Comparison of ENCODE assay signal across 8 mouse cellular contexts in the genomic region with DNA sequence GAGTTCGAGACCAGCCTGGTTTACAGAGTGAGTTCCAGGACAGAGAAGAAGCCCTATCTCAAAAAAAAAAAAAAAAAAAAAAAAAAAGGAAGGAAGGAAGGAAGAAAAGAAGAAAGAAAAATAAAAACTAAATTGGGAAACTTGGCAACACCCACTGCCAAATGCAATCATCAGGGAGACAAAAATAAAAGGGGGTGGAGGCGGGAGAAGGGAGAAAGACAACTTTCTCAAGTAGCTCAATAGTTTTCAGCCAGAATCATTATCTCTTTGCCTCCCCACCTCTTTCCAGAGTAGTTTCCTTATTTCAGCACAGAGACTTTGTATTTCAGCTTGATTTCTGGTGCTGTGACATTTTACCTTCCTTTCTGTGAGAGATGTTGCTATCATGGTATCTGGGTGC. TPM values are rescaled to one million over a fixed set of nuclear protein-coding genes. Genes with fewer than 3 reads are reported as not detected.
DNase-seq lines count a peak whose midpoint lies in the region; ATAC-seq and TF ChIP-seq lines count a peak whose summit lies in the region.

No protein-coding gene starts in this region.

- TF ChIP-seq CTCF in forebrain, postnatal 0 days (IDR thresholded peaks at IDR 0.05; ENCODE audit: low read depth): no peak

- no peak overlapping the region for H3K27ac ChIP-seq in hindbrain, embryonic 12.5 days
- no peak overlapping the region for H3K27ac ChIP-seq in hindbrain, embryonic 11.5 days (ENCODE audit: low read depth, low read length)
- H3K27ac ChIP-seq in forebrain, postnatal 0 days (ENCODE audit: low read depth, low read length): no peak overlapping the region
- H3K27ac ChIP-seq in midbrain, embryonic 11.5 days (ENCODE audit: low read depth, low read length): no peak overlapping the region

- no peaks in the 10 kb centered on the region for H3K36me3 ChIP-seq in hindbrain, embryonic 12.5 days
- no peaks in the 10 kb centered on the region for H3K36me3 ChIP-seq in hindbrain, embryonic 11.5 days (ENCODE audit: control insufficient read depth, insufficient read depth, low read length)
- no peaks in the 10 kb centered on the region for H3K36me3 ChIP-seq in forebrain, postnatal 0 days (ENCODE audit: insufficient read depth)
- no peaks in the 10 kb centered on the region for H3K36me3 ChIP-seq in midbrain, embryonic 11.5 days (ENCODE audit: control insufficient read depth, insufficient read depth, low read length)

- no peak for ATAC-seq in hindbrain, embryonic 12.5 days (ENCODE audit: low FRiP score)
- no peak for ATAC-seq in hindbrain, embryonic 11.5 days (ENCODE audit: low FRiP score)
- ATAC-seq in forebrain, postnatal 0 days: no peak
- ATAC-seq in midbrain, embryonic 11.5 days (ENCODE audit: low FRiP score): no peak
- ATAC-seq in activated CD4-positive, CD25-positive, alpha-beta regulatory T cell, adult 4 months: no peak

- DNase-seq in hindbrain, embryonic 11.5 days (ENCODE audit: low spot score): no peak
- DNase-seq in NIH3T3 (ENCODE audit: low read depth): peak; percentile 44
- DNase-seq in forebrain, postnatal 0 days: no peak
- DNase-seq in midbrain, embryonic 11.5 days (ENCODE audit: low spot score, missing footprints): no peak
- no peak for DNase-seq in cerebellum, postnatal 25 days
- DNase-seq in T-cell, adult 2 months (ENCODE audit: low spot score): no peak

- WGBS in hindbrain, embryonic 12.5 days: 58% methylated on average over 2 of the region's 2 CpGs
- 57% methylated on average over 2 of the region's 2 CpGs for WGBS in hindbrain, embryonic 11.5 days
- 59% methylated on average over 2 of the region's 2 CpGs for WGBS in forebrain, postnatal 0 days
- WGBS in midbrain, embryonic 11.5 days: 63% methylated on average over 2 of the region's 2 CpGs

- H3K4me1 ChIP-seq in hindbrain, embryonic 12.5 days: peaks cover 17% of the 10 kb centered on the region
- peaks cover 4% of the 10 kb centered on the region; the same call in 1 of the 2 replicates for H3K4me1 ChIP-seq in hindbrain, embryonic 11.5 days (replicated peaks; ENCODE audit: control insufficient read depth, insufficient read depth, low read length)
- 0 out of 2 replicates have a peak, but pooled peaks cover 4% of the 10 kb centered on the region for H3K4me1 ChIP-seq in forebrain, postnatal 0 days (ENCODE audit: insufficient read depth)
- H3K4me1 ChIP-seq in midbrain, embryonic 11.5 days (ENCODE audit: control insufficient read depth, insufficient read depth, low read length): peaks cover 6% of the 10 kb centered on the region

- no peaks in the 10 kb centered on the region; the same call in 1 of the 2 replicates for H3K9me3 ChIP-seq in hindbrain, embryonic 12.5 days (replicated peaks)
- no peaks in the 10 kb centered on the region for H3K9me3 ChIP-seq in hindbrain, embryonic 11.5 days (ENCODE audit: control insufficient read depth, low read length)
- no peaks in the 10 kb centered on the region for H3K9me3 ChIP-seq in forebrain, postnatal 0 days (ENCODE audit: low read length)
- H3K9me3 ChIP-seq in midbrain, embryonic 11.5 days (ENCODE audit: control insufficient read depth, low read length): no peaks in the 10 kb centered on the region

- H3K4me2 ChIP-seq in hindbrain, embryonic 12.5 days (replicated peaks): peak overlapping the region; percentile 55
- H3K4me2 ChIP-seq in hindbrain, embryonic 11.5 days (replicated peaks; ENCODE audit: low read depth, low read length): no peak overlapping the region
- H3K4me2 ChIP-seq in forebrain, postnatal 0 days (ENCODE audit: low read depth): peak overlapping the region; percentile 55
- peak overlapping the region; percentile 53 for H3K4me2 ChIP-seq in midbrain, embryonic 11.5 days

- H3K27me3 ChIP-seq in hindbrain, embryonic 12.5 days: peaks cover 30% of the 10 kb centered on the region
- H3K27me3 ChIP-seq in hindbrain, embryonic 11.5 days (ENCODE audit: control insufficient read depth, insufficient read depth, low read length): peaks cover 2% of the 10 kb centered on the region; the same call in 1 of the 2 replicates
- no peaks in the 10 kb centered on the region; the same call in 1 of the 2 replicates for H3K27me3 ChIP-seq in forebrain, postnatal 0 days (ENCODE audit: insufficient read depth, low read length)
- peaks cover 5% of the 10 kb centered on the region; the same call in 1 of the 2 replicates for H3K27me3 ChIP-seq in midbrain, embryonic 11.5 days (ENCODE audit: control insufficient read depth, insufficient read depth, low read length)

- H3K9ac ChIP-seq in hindbrain, embryonic 12.5 days: no peak overlapping the region
- H3K9ac ChIP-seq in hindbrain, embryonic 11.5 days (ENCODE audit: low read depth, low read length): no peak overlapping the region
- no peak overlapping the region for H3K9ac ChIP-seq in forebrain, postnatal 0 days
- H3K9ac ChIP-seq in midbrain, embryonic 11.5 days (ENCODE audit: low read length): no peak overlapping the region

- H3K4me3 ChIP-seq in hindbrain, embryonic 12.5 days: no peak overlapping the region
- H3K4me3 ChIP-seq in hindbrain, embryonic 11.5 days (ENCODE audit: low read depth, low read length): no peak overlapping the region
- no peak overlapping the region for H3K4me3 ChIP-seq in forebrain, postnatal 0 days (ENCODE audit: low read depth, low read length)
- H3K4me3 ChIP-seq in midbrain, embryonic 11.5 days (ENCODE audit: low read depth, low read length): no peak overlapping the region

RNA-seq across cellular contexts. Expression of gene Csrp1, which starts 20.0 kb away (rescaled TPM):
- polyA plus RNA-seq in hindbrain, embryonic 12.5 days (2016; fragmentation: Nextera tagmentation; extraction: Ambion mirVana): 47.7 and 54.1 TPM in 2 replicates
- 42.2 and 42.8 TPM in 2 replicates for polyA plus RNA-seq in hindbrain, embryonic 11.5 days (2014; fragmentation: Nextera tagmentation; extraction: Ambion mirVana)
- 53.2 and 55.7 TPM in 2 replicates for total RNA-seq in forebrain, postnatal 0 days (2014; rRNA removed)
- polyA plus RNA-seq in forebrain, postnatal 0 days (2015; fragmentation: Nextera tagmentation; extraction: Ambion mirVana): 20.8 and 21.0 TPM in 2 replicates
- 33.2 and 34.1 TPM in 2 replicates for polyA plus RNA-seq in midbrain, embryonic 11.5 days (2014; fragmentation: Nextera tagmentation; extraction: Ambion mirVana)
- 10 to 100 TPM; 14.5 to 35.2 TPM for polyA plus RNA-seq in activated CD4-positive, CD25-positive, alpha-beta regulatory T cell, adult 4 months (2017; shearing (Covaris generic))
